Mouse (Mus musculus) layer of hippocampus, postnatal 14 days (tissue): ENCODE results near the gene Cst3. TPM values are rescaled to one million over a fixed set of nuclear protein-coding genes. Genes with fewer than 3 reads are reported as not detected.

Experiments used
- DNase-seq, 2 experiments: peaks; one replicate each; pipeline ENCODE4 v3.0.0; 2021 to 2022; ENCODE audit warnings: low spot score in 2 of 2, mixed read lengths in 1 of 2
- long read RNA-seq, 2 experiments: library from polyadenylated mRNA; stranded (forward); transcript quantifications; one replicate each; pipeline ENCODE4 v2.0.0; 2021
- total RNA-seq, 2 experiments: library from RNA; stranded (reverse); gene quantifications; 2 replicates each; pipeline ENCODE4 v1.2.3; 2021

Cst3 gene
- 1,000 to 10,000 TPM; 2,596 to 2,656 TPM for total RNA-seq
- long read RNA-seq, experiment 1, transcript Cst3-201 (3 exons, 860 nt) = major isoform, 1,670 of 1,693 reads
- long read RNA-seq, experiment 1, partial matches to known transcripts = 18 of 1,693 reads
- long read RNA-seq, experiment 1, other reads (novel, unspliced or antisense) = 4 of 1,693 reads
- long read RNA-seq, experiment 2, transcript Cst3-201 (3 exons, 860 nt) = major isoform, 3,617 of 3,681 reads
- long read RNA-seq, experiment 2, partial matches to known transcripts = 46 of 3,681 reads
- long read RNA-seq, experiment 2, other reads (novel, unspliced or antisense) = 15 of 3,681 reads

- peak; percentile 87 to 94 for DNase-seq
Measured at GRCm38 (mm10) chr2:148875335-148875811, at the start of gene Cst3. Gene Cst3, minus strand, starts transcription at chr2:148875692.

- DNase-seq = peak; percentile 46 to 58
Measured at GRCm38 (mm10) chr2:148902286-148902685, 26.8 kb upstream of the Cst3 start.

DNA sequence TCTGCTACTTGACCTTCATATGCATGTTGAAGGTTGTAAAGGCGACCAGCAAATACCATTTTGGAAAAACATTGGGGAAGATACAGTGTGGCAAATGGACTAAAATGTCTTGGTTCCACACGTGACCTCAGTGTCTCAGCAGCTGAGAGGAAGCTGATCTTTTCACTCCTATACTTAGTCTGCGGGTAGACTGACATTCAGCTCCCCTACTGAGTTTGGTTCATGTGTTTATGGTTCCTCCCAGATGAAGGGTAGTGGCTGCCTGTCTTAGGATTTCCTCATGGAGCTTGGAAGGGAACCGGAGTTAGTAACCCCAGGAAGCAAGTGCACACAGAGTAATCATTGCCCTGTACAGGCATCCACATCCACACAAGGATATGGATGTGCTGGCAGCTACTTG, 24.8 kb upstream of the Cst3 start:
- no peak for DNase-seq

DNA sequence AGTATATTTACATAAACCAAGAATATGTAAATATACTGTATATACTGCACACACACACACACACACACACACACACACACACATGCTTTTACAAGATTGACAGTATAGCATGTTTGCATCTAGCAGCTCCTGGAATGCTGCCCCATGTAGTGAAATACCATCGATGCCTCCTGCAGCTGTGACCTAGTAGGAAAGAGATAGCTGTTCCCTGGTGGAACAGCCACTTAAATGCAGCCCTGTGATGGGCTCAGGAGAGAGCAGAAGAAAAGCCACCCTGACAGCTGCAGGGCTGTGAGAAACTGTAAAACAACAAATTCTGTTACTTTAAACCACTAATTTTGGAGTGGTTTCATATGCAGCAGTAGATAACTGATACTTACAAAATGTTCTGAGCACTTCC, 20.7 kb upstream of the Cst3 start:
- DNase-seq = no peak

- no peak for DNase-seq
Measured at GRCm38 (mm10) chr2:148893107-148893506, 17.6 kb upstream of the Cst3 start.

DNA sequence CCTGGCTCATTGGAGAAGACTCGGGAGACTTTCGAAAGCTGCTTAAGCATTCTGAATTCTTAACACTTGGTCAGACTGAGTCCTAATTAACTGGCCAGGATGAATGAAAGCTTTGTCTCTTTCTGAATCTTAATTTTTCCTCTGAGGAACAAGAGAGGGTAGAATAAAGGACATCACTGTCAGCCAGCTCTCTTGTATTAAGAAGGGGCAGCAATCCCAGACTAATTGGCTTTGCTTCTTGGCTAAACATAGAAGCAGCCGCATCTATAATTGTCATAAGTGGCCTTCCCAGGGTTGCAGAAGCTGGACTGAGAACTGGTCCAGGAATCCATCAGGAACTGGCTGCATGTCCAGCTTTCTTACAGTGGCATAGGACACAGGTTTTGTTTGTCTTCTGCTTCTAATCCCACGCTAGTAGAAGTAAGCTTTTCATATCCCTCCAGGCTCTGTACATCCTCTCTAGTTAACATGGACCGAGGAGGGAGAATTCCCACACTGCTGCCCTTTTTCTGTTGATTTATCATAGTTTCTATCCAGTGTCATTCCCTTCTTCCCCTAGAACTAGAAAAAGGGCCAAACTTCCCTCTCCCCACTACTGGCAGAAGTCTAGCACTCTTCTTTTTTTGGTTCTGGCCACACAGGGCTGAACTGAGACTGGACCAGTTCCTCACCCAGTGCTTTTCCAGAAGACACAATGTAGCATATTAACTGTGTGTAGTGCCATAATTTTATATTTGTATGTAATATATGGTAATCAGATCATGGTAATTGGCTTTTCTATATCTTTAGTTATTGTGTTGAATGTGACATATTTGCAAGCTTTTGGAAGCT, 14.7 kb upstream of the Cst3 start:
- DNase-seq = peak in 1 of 2 experiments; percentile 83

DNA sequence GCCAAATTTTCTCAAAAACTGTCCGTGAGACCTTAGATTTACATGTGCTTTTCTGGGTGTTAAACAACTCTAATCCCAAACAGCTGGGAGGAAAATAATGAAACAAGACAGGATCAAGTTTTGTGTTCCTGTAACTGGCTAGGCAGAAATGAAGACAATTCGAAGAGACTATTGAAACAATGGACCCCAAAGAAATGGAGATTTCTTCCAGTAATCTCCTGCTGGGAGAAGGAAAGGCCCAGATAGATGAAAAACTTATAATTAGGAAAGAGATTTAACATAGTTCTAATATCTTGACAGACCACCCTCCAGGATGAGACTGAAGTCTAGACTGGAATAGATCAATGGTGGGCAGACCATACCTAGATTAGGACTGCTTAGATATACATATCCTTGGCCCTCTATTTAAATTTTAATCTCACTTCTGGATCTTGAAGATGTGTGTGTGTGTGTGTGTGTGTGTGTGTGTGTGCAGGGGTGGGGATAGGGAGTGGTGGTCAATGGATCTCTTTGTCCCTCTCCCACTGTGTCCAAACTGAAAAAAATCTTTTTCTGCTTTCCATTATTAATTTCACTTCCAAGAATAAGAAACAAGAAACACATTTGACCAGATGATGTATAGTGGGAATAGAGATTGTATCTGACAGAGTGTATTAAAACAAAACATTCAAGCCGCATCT, 14.0 kb upstream of the Cst3 start:
- no peak for DNase-seq

- DNase-seq = no peak
Measured at GRCm38 (mm10) chr2:148888872-148889271, 13.4 kb upstream of the Cst3 start.

GRCm38 (mm10) chr2:148884738-148885137, 9.2 kb upstream of the Cst3 start:
- DNase-seq = no peak

DNA sequence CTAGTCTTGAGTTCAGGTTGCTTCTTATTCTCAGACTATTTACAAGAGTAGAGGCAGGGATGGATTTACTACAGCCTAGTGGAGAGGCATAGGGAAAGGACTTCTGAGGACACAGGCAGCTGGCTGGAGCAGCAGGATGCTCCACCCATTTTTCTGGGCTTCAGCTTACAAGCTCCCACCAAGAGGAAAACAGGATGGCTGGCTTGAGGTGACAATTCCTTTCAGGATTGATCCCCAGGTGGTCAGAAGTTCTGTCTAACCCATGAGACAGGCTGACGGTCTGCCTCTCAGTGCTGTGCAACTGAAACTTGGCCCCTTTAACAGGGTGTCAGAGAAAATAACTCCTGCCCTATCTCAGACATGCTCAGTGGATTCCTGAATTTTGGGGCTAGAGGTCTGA, 3.7 kb upstream of the Cst3 start:
- DNase-seq = no peak

DNA sequence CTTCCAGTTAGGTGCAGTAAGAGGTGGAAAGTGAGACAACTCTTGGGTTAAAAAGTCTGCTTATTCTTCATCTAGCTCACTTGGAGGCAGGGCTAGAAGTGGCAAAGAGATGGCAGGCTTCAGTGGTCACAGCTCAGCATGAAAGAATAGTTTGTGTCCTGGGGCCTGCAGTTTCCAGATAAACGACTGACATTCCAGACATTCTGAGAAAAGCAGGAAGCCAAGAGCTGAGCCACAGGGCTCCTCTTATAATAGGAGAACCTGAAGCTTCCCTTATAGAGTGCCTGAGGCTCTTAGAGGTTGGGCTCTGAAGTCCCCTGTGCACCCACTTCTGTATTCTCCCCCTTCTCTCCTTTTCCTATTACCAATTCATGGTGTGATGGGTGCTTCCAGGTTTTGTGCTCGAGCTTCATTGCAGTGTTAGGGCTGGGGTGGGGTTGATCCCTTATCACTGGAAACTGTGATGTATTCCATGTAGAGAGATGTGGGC, 3.2 kb upstream of the Cst3 start:
- DNase-seq = no peak

- DNase-seq = no peak
Measured at GRCm38 (mm10) chr2:148877016-148877770, 1.7 kb upstream of the Cst3 start.

DNA sequence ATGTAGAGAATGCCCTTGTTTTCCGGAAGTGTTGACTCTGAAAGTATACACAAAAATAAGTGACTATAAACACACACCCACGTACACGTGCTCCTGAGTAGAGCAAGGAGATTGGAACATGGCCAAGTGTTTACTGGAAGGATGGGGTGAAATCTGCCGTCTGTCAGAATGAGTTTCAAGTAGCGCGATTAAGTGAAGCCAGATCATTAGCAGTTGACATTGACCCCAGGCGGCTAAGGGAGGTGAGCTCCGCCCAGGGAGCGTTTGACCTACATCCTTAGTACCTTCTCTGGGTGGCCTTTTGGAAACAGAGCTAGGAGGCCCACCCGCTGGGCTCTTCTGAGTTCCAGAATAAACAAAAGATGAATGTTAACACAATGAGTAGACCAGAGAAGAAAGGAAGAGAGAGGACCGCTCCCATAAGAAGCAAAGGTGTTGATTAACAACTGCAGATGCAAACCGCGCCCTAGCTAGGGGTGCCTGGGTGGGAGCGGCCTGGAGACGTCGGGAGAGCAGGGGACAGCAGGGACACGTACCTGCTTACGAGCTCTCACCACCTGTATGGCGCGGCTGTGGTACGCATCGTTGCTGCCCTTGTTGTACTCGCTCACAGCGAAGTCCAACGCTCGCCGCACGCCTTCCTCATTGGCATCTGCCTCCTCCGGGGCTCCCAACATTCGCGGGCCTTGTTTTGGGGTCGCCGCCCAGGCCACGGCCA, 716 bp downstream of the Cst3 start:
- no peak for DNase-seq

- DNase-seq = no peak
Measured at GRCm38 (mm10) chr2:148874224-148874616, 1.3 kb downstream of the Cst3 start.

GRCm38 (mm10) chr2:148872860-148873259, 2.6 kb downstream of the Cst3 start:
- no peak for DNase-seq

GRCm38 (mm10) chr2:148870526-148870925, 5.0 kb downstream of the Cst3 start:
- DNase-seq = no peak

DNA sequence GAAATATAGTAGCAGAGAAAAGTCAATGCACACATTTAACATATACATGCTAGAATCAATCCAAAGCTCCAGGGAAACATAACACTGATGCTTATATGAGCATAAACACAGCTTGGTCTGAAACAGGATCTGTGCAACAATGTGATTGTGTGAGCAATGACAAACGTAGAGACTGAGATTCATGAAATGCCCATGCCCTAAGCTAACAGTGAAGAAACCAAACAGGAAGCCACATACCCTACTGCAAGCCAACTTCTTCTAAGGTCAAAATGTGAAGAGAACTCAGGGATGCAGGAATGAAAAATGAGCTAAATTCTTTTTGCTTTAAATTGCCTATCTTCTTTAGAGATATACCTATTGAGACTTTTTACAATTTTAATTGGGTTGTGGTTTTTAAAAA, 6.5 kb downstream of the Cst3 start:
- no peak for DNase-seq

GRCm38 (mm10) chr2:148864966-148865365, 10.5 kb downstream of the Cst3 start, which contains the start of gene 9230104L09Rik:
Gene 9230104L09Rik, minus strand, starts transcription at chr2:148865038.
- no peak for DNase-seq

DNA sequence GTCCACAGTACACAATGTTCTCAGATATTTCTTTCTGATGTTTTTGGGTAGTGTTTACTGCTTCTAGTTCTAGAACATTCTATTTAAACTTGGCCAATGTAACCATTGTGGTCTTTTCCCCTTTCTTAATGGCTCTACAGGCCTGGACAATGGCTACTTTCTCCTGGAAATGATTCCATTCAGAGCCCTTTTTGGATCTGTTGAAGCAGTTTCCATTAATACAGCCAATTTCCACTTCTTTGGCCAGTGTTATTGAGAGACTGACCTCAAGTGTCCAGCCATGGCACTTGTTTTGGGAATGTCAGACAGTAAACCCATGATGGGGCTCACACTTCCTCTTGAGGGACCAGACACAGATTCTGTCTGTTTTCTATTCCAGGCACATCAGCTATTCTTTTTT, 13.8 kb downstream of the Cst3 start:
- peak in 1 of 2 experiments; percentile 79 for DNase-seq

DNA sequence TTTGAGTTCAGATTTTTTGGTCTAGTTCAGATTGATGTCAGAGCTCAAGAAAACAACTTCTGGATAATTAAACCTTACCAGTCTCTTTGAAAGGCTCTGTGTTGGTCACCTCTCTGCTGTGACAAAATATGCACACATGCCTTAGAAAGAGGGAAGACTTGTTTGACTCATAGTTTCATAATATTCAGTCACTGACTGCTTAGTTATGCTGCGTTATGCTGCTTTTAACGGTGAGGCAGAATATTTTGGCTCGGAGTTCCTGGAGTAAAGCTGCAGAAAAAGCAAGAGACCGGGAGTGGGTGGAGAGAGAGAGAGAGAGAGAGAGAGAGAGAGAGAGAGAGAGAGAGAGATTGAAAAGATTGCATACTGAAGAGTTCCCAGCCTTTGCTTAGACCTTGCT, 14.5 kb downstream of the Cst3 start:
- no peak for DNase-seq
